Mouse (Mus musculus): Measurements from ENCODE around the gene Drg1. TPM values are rescaled to one million over a fixed set of nuclear protein-coding genes. Genes with fewer than 3 reads are reported as not detected.

Gene Drg1
- total and polyA plus RNA-seq, 2 experiments from 2014 or later, result 115 to 201 TPM

Other genes starting within 250 kb of the Drg1 start
- gene Sfi1, start 73.0 kb downstream of the Drg1 start, total RNA-seq (2014; rRNA removed), result 17.7 and 22.8 TPM in 2 replicates
- gene Sfi1, start 73.0 kb downstream of the Drg1 start, polyA plus RNA-seq (2015; fragmentation: Nextera tagmentation; extraction: Ambion mirVana), result 4.7 and 8.7 TPM in 2 replicates
- gene Eif4enif1, start 64.0 kb downstream of the Drg1 start, total RNA-seq (2014; rRNA removed), result 55.6 and 79.4 TPM in 2 replicates
- 31.4 and 36.5 TPM in 2 replicates for gene Eif4enif1, start 64.0 kb downstream of the Drg1 start, polyA plus RNA-seq (2015; fragmentation: Nextera tagmentation; extraction: Ambion mirVana)
- gene Patz1, start 22.5 kb upstream of the Drg1 start, total RNA-seq (2014; rRNA removed), result 58.2 and 70.7 TPM in 2 replicates
- gene Patz1, start 22.5 kb upstream of the Drg1 start, polyA plus RNA-seq (2015; fragmentation: Nextera tagmentation; extraction: Ambion mirVana), result 39.5 and 43.0 TPM in 2 replicates
- gene Pik3ip1, start 64.0 kb upstream of the Drg1 start, total RNA-seq (2014; rRNA removed), result 36.2 and 47.8 TPM in 2 replicates
- 30.3 and 37.3 TPM in 2 replicates for gene Pik3ip1, start 64.0 kb upstream of the Drg1 start, polyA plus RNA-seq (2015; fragmentation: Nextera tagmentation; extraction: Ambion mirVana)
- 148 and 173 TPM in 2 replicates for gene Limk2, start 142.8 kb upstream of the Drg1 start, total RNA-seq (2014; rRNA removed)
- gene Limk2, start 142.8 kb upstream of the Drg1 start, polyA plus RNA-seq (2015; fragmentation: Nextera tagmentation; extraction: Ambion mirVana), result 87.7 and 98.6 TPM in 2 replicates
- gene Rnf185, start 185.9 kb upstream of the Drg1 start, total RNA-seq (2014; rRNA removed), result 35.9 and 38.8 TPM in 2 replicates
- 36.3 and 36.9 TPM in 2 replicates for gene Rnf185, start 185.9 kb upstream of the Drg1 start, polyA plus RNA-seq (2015; fragmentation: Nextera tagmentation; extraction: Ambion mirVana)
- 21.3 and 26.2 TPM in 2 replicates for gene Pla2g3, start 221.9 kb upstream of the Drg1 start, total RNA-seq (2014; rRNA removed)
- 9.4 and 11.9 TPM in 2 replicates for gene Pla2g3, start 221.9 kb upstream of the Drg1 start, polyA plus RNA-seq (2015; fragmentation: Nextera tagmentation; extraction: Ambion mirVana)
- gene Inpp5j, start 238.4 kb upstream of the Drg1 start, total RNA-seq (2014; rRNA removed), result 3.5 and 6.5 TPM in 2 replicates
- 6.6 and 9.7 TPM in 2 replicates for gene Inpp5j, start 238.4 kb upstream of the Drg1 start, polyA plus RNA-seq (2015; fragmentation: Nextera tagmentation; extraction: Ambion mirVana)
- 119 and 172 TPM in 2 replicates for gene Selenom, start 248.3 kb upstream of the Drg1 start, total RNA-seq (2014; rRNA removed)
- 224 and 227 TPM in 2 replicates for gene Selenom, start 248.3 kb upstream of the Drg1 start, polyA plus RNA-seq (2015; fragmentation: Nextera tagmentation; extraction: Ambion mirVana)

Data from forebrain, postnatal 0 days (tissue).